Mouse (Mus musculus) inflammation-experienced regulatory T-cells, adult 6 months (primary cell): ENCODE data around the gene Apol9b. TPM values are rescaled to one million over a fixed set of nuclear protein-coding genes. Genes with fewer than 3 reads are reported as not detected.

Experiments
- ATAC-seq: one replicate; pipeline ENCODE4 v1.8.0; 2017
- polyA plus RNA-seq, 3 experiments: library from polyadenylated mRNA; unstranded; fragments of 100-300 nt; shearing (Covaris generic); gene quantifications; one replicate each; pipeline ENCODE4 v1.2.1; 2017

Gene Apol9b
- polyA plus RNA-seq, 3 experiments from 2014 or later, result 8.5 to 51.6 (median 42.3) TPM

- ATAC-seq, result no peak
Observed at GRCm38 (mm10) chr15:77748414-77748813, 19.6 kb downstream of the Apol9b start.

GRCm38 (mm10) chr15:77749717-77750116 lies 20.9 kb downstream of the Apol9b start:
- ATAC-seq, result no peak

DNA sequence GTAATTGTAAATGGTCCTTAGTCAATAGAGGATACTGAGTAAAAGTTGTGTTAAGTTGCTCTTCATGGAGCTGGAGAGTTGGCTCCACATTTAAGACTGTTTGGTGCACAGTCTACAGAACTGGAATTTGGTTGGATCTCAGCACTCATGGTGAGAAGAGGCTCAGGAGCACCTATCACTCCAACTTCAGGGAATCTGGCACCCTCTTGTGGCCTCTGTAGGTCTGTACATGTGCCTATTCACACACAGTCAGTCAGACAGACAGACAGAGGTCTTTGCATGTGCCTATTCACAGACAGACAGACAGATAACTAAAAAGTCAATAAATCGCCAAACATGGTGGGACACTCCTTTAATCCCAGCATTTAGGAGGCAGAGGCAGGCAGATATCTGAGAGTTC lies 21.6 kb downstream of the Apol9b start:
- ATAC-seq, result peak; percentile 77

DNA sequence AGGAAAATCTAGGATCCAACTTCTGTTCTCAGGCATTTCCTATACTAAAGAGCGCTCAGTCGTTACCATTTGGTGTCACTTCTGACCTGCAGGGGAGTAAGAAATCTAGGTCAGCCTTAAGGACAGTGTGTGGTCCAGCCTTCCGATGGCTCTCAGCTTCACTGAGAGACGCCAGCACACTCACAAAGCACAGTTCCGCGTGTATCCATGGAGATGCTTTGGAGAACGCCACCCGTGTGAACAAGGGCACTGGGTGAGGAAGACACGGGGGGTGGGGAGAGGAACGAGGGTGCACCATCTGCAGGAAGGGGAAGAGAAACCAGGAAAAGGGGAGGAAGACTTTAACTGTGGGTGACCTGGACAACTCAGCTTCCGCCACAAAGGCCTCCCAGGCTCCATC lies 23.6 kb downstream of the Apol9b start:
- no peak for ATAC-seq

- no peak for ATAC-seq
Observed at GRCm38 (mm10) chr15:77755132-77755531, 26.3 kb downstream of the Apol9b start.

- no peak for ATAC-seq
Observed at GRCm38 (mm10) chr15:77756081-77756480, 27.2 kb downstream of the Apol9b start.

DNA sequence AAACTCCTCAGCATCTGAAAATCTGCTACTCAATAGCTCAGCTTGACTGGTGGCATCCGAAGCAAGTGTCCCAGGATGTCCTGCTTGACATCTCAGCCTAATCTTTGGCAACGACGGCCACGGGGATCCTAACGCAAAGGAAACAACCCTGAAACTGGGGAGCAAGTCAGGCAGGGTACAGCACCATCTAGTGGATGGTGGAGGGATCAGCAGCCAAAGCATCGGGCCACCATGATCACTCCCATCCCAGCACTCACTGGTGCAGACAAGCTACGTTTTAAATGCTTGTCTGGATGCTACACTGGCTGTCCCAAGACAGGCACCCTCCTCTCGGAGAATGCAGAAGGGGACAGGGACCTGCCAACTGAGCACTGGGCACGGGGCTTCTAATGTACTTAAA lies 28.0 kb downstream of the Apol9b start, which contains the start of gene Apol8:
TSS of gene Apol8 (minus strand) at position 156 of the 400 bp plus-strand sequence.
- peak; percentile 74 for ATAC-seq

DNA sequence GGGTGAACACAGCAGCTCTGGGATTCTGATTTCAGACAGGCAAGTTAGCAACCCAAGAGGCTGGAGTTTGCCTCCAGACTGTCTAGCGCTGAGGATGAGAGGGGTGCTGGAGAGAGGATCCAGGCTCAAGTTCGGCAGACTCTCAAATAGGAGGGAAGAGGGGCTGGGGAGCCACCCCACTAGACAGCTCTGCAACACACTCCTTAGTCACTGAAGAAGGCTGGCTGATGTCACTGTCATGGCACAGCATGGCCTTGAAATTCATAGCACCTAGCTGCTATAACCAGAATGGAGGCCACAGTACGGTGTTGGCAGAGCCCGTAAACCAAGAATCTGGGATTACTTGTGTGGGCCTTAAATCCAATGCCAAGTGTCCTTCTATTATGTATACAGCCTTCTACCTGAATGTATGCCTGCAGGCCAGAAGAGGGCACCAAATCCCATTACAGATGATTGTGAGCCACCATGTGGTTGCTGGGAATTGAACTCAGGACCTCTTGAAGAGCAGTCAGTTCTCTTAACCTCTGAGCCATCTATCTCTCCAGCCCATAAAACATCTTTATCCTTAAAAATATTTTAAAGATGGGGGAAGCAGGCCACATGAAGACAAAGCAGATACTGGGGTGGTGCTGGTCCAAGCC lies 28.9 kb downstream of the Apol9b start:
- ATAC-seq, result no peak

GRCm38 (mm10) chr15:77760037-77760436 lies 31.2 kb downstream of the Apol9b start:
- ATAC-seq, result no peak

GRCm38 (mm10) chr15:77761083-77761482 lies 32.2 kb downstream of the Apol9b start:
- no peak for ATAC-seq

DNA sequence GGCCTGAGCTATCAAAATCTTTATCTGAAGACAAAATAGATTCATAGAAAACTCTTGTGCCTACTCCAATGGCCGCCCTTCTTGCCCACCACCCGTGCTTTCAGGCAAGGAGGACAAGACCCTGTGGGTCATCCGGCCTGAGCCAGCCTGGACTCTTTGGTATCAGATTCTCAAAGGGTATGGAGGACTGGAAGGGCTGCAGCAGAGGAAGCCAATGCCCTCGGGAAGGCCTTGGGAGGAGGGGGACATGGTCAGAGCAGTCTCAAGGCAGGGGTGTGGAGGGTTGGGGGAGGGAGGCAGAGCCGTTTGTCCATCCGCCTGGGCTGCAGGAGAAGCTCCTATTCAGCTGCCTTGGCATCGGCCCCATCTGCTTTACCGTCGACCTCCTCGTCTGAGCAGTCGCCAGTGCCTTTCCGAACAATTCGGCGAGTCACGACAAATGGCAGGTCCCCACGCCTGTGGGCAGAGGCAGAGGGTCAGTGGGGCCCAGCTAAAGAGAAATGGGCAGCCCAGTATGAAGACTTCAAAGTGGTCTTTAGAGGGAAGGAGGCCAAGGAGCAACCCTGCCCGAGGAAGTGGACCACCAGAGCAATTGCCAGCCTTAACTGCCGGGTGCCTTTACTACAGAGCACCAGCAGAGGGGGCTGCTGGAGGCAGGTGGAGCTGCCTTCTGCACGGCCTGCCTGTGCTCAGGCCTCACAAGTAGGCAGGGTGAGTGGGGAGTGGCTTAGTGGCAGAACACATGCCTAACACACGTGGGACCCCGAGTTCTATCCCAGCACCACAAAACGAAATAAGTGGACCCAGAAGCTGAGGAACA lies 32.9 kb downstream of the Apol9b start:
- ATAC-seq, result peak; percentile 46

DNA sequence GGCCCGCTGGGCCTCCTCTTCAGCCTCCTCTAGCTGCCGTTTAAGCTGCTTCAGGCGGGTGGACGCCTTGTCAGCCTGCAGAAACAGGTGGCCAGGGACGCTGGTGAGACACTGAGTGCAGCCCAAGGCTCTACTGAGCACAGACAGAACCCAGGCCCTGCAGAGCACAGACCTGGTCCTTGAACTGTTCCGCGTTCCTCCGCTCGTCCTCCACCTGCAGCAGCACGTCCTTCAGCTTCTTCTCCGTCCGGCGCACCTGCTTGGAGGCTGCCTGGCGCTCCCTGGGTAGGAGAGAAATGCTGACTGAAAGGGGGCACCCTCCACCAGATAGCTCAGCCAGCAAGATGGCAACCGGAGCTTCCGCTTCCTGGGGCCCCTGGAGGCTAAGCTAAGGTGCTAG lies 34.2 kb downstream of the Apol9b start:
- no peak for ATAC-seq

GRCm38 (mm10) chr15:77763702-77764101 lies 34.9 kb downstream of the Apol9b start:
- no peak for ATAC-seq

DNA sequence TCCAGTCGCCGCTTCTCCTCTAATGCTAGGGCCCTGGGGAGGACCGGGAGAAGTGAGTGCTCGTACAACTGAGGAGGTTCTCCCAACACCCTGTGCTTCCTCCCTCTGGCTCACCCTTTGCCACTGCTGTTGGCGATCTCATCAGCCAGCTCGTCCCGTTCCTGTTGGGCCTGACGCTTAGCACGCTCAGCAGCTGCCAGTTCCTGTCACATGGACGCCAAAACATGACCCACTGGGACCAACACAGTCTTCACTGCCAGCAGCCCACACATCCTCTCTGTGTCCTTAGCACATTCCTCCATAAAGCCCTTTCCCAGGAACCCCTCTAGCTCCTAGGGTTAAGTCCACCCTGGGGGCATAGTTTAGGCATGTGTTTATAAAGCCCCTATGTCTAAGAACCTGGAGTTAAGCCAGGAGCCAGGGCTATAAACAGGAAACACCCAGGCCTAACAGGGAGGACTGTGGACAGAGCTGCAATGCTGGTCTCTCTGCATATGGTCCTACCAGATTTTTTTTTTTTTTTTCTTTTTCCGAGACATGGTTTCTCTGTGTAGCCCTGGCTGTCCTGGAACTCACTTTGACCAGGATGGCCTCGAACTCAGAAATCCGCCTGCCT lies 35.7 kb downstream of the Apol9b start:
- no peak for ATAC-seq

DNA sequence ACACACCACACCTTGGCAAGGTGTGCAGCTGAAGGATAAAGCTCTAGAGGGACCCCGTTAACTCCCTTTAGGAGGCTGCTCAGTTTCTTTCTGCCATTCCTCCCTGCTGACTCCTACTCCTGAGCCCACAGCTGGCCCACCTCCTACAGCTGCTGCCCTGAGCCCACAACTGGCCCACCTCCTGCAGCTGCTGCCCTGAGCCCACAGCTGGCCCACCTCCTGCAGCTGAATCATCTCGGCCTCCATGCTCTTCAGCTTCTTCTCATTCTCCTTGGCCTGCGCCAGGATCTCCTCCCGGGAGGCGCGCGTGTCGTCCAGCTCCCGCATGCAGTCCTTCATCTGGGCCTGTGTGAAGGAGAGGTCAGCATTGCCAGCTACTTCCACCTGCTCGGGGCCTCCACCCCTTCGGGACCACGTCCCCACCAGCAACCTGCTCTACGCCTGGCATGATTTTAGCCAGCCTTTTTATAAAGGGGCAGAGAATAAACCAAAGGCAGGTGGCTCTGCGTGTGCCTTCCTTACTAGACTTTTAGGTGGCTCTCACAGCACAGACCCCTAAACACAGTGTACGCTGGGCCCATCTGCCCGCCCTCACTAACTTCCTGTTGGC lies 36.8 kb downstream of the Apol9b start:
- ATAC-seq, result no peak

GRCm38 (mm10) chr15:77766981-77767380 lies 38.1 kb downstream of the Apol9b start:
- ATAC-seq, result no peak

GRCm38 (mm10) chr15:77770341-77770740 lies 41.5 kb downstream of the Apol9b start:
- ATAC-seq, result no peak

DNA sequence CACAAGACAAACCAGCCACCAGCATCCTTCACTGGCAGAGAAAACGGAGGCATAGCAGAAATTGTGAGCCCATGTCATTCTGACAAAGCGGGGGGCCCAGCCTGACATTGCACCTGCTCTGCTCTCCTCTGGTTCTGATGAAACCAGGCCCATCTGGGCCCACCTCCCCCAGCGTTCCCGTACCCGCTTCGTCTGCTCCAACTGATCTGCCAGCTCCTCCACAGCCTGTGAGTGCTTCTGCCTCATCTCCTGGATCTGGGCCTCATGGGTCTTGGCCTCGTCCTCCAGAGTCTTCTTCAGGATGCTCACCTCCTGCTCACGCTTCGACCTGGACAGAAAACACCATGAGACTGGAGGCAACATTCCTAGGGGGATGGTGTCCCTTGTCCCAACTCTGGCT lies 42.1 kb downstream of the Apol9b start:
- ATAC-seq, result no peak

DNA sequence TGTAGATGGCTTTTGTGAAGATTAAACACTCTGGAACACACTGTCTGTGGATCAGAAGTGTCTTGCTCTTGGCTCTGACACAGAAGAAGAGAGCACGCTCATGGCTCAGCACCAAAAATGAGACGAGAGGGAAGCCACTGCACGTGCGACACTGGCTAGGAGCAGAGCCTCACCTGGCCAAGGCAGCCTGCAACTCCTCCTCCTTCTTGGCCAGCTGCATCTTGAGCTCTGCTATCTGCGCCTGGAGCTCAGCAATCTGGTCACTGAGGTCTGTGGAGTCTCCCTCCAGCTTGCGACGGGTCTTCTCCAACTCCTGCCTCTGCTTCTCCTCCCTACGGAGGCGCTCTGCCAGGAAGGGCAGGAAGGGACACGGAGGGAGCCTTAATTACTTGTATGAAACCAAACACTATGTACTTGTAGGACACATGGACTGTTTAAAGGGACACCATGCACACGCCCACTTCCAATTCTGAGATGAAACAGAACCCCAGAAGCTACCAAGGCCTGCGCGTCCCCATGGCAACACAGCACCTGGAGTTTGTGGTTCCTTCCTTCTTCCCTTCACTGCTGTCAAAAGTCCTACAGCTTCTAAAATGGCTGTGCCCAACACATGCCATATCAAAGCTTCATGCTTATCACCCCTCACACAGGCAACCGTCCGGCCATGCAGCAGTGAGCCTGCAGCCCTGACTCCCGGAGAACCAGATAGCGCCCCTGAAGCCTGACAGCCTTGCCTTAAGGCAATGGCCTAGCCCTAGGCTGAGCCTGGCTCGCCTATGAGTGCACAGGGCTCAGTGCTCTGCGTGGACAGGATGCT lies 44.5 kb downstream of the Apol9b start:
- ATAC-seq, result no peak

DNA sequence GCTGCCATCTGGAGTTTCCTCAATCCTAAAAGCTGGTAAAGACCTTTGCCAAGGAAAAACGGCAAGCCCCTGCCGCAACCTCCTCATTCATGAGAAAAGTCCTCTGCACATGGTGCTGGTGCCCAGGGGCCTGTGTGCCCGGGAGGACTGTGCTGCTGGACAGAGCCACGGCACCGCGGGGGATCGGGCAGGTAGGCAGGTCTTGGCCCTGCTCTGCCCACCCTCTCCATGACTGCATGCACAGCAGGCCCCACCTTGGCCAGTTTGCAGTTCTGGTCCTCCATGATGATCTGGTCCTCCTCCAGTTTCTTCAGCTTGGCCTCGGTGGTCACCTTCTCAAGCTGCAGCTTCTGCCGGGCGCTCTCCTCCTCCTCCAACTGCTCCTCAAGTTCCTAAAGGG lies 45.5 kb downstream of the Apol9b start:
- no peak for ATAC-seq

DNA sequence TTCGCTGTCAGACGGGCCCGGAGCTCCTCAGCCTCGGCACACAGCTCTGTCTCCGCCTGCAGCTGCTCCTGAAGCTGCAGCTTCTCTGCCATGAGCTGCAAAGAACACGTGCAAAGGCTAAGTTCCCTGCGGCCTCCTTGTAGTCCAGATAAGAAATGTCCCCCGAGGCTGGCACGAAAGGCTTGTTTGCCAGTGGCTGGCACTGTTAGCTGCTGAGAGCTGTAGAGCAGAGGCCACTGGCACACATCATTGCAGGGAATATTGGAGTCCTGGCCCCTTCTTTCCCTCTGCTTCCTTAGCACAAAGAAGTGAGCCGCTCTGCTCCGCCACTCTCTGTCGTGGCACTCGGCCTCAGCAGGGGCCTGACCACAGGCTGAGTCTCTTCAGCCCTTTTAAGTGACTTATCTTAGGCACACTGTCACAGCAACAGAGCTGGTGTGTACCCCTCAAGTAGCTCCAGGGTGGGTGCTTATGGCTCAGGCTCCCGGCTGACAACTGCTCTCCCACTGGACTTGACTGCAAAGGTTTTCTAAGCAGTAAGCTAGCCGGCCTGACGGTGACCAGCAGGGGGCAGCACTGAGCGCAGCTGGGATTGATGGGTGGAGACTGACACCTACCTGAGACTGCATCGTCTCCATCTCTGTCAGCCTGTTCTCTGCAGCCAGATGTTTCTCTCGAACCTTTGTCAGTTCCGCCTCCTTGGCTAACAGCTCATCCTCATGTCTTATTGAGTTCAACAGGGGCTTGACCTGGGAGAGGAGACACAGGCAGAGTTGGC lies 46.5 kb downstream of the Apol9b start:
- peak; percentile 75 for ATAC-seq
